Mouse (Mus musculus) ovary, postnatal 14 days (tissue): ENCODE results near the gene Serpinb6a.

ENCODE experiments used
- DNase-seq: peaks from one replicate; pipeline ENCODE4 v3.0.0; 2022; ENCODE audit warnings: low spot score

The Serpinb6a gene

GRCm38 (mm10) chr13:34002058-34003006, at the start of gene Serpinb6a, which contains the start of gene Ripk1:
TSS of gene Serpinb6a (minus strand) at chr13:34002794.
TSS of gene Ripk1 (plus strand) at chr13:34002363.
- peak; percentile 72 for DNase-seq

GRCm38 (mm10) chr13:34051692-34052091, 49.1 kb upstream of the Serpinb6a start:
- no peak for DNase-seq

- DNase-seq, result no peak
Measured at GRCm38 (mm10) chr13:34050479-34050878, 47.9 kb upstream of the Serpinb6a start.

- no peak for DNase-seq
Measured at GRCm38 (mm10) chr13:34047526-34047925, 44.9 kb upstream of the Serpinb6a start.

- peak; percentile 78 for DNase-seq
Measured at GRCm38 (mm10) chr13:34046421-34047012, 43.9 kb upstream of the Serpinb6a start.

GRCm38 (mm10) chr13:34045511-34046249, 43.1 kb upstream of the Serpinb6a start:
- no peak for DNase-seq

- no peak for DNase-seq
Measured at GRCm38 (mm10) chr13:34043716-34044393, 41.3 kb upstream of the Serpinb6a start.

- DNase-seq, result no peak
Measured at GRCm38 (mm10) chr13:34040091-34040490, 37.5 kb upstream of the Serpinb6a start.

GRCm38 (mm10) chr13:34038901-34039341, 36.3 kb upstream of the Serpinb6a start:
- DNase-seq, result no peak

- DNase-seq, result no peak
Measured at GRCm38 (mm10) chr13:34038056-34038432, 35.5 kb upstream of the Serpinb6a start.

- DNase-seq, result peak; percentile 82
Measured at GRCm38 (mm10) chr13:34037172-34038055, 34.8 kb upstream of the Serpinb6a start, which contains the start of gene Bphl. TSS of gene Bphl (plus strand) at chr13:34037597.

GRCm38 (mm10) chr13:34036726-34037125, 34.1 kb upstream of the Serpinb6a start:
- DNase-seq, result no peak

GRCm38 (mm10) chr13:34035424-34035823, 32.8 kb upstream of the Serpinb6a start:
- no peak for DNase-seq

- no peak for DNase-seq
Measured at GRCm38 (mm10) chr13:34032041-34032440, 29.4 kb upstream of the Serpinb6a start.

- DNase-seq, result no peak
Measured at GRCm38 (mm10) chr13:34021998-34022397, 19.4 kb upstream of the Serpinb6a start.

GRCm38 (mm10) chr13:34018521-34018920, 15.9 kb upstream of the Serpinb6a start:
- no peak for DNase-seq

- DNase-seq, result no peak
Measured at GRCm38 (mm10) chr13:34016927-34017569, 14.5 kb upstream of the Serpinb6a start.

- no peak for DNase-seq
Measured at GRCm38 (mm10) chr13:34007234-34007633, 4.6 kb upstream of the Serpinb6a start.

GRCm38 (mm10) chr13:34003058-34003457, 464 bp upstream of the Serpinb6a start:
- DNase-seq, result no peak

- peak; percentile 54 for DNase-seq
Measured at GRCm38 (mm10) chr13:33995197-33995596, 7.4 kb downstream of the Serpinb6a start.
